Mouse (Mus musculus): ENCODE results near the gene Zbtb21. TPM values are rescaled to one million over a fixed set of nuclear protein-coding genes. Genes with fewer than 3 reads are reported as not detected.
"Not testable (repeated sequence)": the region's sequence is repeated elsewhere in the genome, so short reads cannot be mapped to it uniquely, and the experiment has no call there.

The Zbtb21 gene
- 10 to 100 TPM; 24.7 to 28.7 TPM for total RNA-seq (2021)

DNA sequence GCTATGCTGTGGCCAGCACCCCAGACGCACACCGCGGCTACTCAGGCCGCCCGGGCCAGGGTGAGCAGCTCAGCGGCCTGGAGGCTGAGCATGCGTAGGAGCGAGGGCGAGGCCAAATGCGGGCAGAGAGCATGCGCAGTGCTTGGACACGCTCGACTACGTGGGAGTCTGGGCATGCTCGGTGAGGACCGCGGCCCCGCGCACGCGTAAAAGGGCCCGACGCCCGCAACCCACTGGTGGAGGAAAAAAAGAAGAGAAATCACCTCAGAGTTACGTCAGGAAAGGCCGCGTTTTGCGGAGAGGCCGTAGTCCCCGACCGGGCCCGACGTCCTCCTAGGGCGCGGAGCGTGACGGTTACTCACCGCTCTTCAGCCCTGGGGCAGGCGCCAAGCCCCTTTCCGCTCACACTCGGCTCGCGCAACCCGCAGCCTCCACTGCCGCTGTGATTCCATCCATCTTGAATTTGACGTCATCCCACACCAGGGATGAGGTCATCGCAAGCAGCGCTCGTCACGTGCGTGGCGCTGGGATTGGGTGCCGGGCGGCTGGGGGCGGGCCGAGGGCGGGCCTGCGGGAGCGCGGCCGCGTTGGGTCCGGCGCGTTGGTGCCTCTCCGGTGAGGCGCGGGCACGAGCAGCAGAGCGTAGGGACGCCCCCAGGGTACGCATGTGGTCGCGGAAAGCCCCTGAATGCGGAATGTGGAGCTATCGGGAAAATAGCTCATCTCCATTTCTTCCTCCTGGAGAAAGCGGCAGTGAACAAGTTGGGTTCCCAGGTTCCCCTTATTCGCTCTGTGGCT, at the start of gene Zbtb21, which contains the start of gene C2cd2:
Gene Zbtb21, minus strand, starts transcription at position 472 of the 798 bp plus-strand sequence.
Gene C2cd2, minus strand, starts transcription at position 448 of the 798 bp plus-strand sequence.
- DNase-seq, result peak; percentile 98
- intact Hi-C loops (cut with DNase I), result no loop called here

DNA sequence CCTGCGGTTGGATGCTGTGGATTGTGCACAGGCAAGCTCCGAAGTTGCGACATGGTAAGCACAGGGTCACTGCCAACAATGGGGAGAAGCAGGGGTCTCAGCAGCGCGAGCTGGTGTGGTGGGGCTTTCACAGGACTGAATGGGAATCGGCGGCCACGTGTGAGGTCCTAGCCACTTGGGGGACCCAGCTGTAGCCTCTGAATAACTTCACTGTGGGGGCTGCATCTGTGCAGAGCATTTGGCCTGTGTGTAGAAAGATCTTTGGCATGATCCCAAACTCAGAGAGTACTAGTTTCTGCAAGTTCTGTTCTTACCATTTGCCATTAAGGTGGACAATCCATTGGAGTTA, 34.9 kb upstream of the Zbtb21 start:
- DNase-seq; intact Hi-C loops (cut with DNase I): not testable (repeated sequence)

DNA sequence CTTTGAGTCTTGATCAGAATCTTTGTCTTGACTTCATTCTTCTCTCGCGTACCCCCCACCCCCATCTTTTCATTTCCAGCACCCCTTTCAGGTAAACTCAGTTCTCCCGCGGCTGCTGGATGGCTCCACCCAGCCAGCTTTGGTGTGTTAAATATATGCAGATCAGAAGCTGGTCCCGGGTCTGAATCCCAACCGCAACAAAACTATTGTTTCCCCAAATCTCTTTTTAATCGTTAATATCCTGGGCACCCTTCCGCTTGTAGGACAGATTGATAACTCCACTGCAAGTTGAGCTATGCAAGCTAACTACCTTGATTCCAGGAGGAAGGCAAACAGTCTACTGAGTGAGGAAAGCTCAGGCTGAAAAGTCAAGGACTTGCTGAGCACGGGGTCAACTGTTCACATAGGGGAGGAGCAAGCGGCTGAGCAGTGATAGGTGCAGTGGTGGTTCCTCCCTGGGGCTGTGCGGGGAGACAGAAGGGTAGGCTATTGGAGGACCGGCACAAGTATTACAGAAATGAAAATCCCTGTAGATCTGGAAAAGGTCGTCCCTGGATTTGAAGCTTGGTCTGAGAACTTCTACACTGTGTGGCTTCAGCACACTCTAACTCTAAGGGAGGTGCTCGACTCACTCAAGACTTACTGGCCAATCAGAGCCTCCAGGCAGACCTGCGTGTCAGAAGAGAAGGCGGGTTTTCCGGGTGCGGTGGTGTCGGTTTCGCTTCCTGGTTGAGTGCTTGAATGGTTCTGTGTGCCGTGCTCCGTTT, 34.4 kb upstream of the Zbtb21 start, which contains the start of gene B230307C23Rik:
Gene B230307C23Rik, plus strand, starts transcription at position 700 of the 767 bp plus-strand sequence.
- peak; percentile 77 for DNase-seq
- intact Hi-C loops (cut with DNase I), result no loop called here

DNA sequence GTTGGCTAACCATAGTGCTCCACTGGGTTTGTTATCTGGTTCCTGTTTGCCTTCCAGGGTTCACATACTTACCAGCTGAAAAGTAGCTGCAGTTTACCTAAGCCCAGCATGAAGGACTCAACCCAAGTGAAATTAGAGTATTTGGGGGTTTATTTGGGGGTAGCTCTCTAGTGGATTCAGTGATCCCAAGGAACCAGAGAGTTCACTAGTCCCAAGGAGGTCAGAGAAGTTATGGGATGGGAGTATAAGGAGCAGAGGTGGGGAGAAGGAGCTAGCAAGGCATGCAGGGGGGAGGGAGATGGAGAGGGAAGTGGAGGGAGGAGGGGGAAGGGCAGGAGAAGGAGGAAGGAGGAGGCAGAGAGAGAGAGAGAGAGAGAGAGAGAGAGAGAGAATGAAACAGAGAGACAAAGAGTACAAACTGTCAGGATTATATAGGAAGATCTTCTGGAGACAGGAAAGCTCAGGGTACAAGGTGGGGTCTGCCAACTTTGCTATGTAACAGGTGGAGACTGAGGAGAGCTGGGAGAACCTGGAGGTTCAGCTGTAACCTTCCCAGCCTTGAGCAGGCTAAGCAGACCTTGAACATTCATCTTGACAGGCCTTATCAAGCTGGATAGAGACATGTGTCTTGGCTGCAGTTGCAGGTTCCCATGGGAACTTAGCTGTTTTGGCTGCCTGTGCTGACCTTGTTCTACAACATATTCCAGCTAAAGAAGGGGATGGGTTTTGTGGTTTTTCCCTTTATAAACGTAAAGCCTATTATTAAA, 33.6 kb upstream of the Zbtb21 start:
- no peak for DNase-seq
- intact Hi-C loops (cut with DNase I), result no loop called here

DNA sequence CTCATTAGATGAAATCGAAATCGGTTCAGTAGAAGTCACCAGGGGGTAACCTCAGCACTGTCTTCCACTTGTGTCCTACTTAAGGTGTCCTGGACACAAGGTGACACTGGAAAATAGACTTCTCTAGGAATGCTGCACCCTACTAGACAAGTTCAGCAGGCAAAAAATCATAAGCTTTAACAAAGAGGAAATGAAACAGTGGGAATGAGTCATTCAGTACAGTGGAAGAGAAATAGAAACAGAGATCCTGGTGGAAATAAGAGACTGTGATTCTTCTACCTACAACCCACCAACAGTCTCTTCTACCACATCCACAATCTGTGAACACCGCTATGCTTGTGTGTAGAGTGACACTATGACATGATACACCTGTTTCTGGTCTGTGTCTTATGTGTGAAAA, 30.1 kb upstream of the Zbtb21 start:
- intact Hi-C loops (cut with DNase I); DNase-seq: not testable (repeated sequence)

DNA sequence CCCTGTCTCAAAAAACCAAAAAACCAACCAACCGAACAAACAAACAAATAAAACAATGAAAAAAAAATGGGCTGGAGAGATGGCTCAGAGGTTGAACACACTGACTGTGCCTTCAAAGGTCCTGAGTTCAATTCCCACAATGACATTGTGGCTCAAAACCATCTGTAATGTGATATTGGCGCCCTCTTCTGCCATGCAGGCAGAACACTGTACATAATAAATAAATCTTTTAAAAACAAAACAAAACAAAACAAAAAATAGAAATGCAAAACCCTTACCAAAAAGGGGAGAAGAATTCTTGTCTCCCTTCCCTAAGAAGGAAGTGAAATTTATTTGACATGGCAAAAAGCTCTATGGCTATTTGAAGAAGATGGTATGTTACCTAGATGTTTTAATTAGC, 29.1 kb upstream of the Zbtb21 start:
- no peak for DNase-seq
- intact Hi-C loops (cut with DNase I), result no loop called here

DNA sequence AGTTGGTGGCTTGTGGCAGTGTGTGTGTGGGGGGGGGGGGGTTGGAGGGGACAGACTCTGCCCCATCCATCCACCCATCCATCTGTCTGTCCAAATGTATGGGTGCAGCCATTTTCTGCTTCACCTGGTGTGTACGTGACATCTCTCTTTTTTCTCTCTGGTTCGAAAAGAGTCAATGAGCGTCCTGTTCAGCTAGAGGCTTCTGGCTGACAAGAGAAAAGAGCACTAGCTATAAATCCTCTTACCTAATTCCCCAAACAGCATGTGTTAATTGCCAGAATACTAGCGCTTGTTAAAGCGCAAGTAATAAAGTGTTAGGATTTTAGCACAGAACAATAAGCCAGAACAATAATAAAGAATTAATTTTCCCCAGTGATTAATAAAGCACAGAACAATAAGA, 22.2 kb upstream of the Zbtb21 start:
- no peak for DNase-seq
- intact Hi-C loops (cut with DNase I), result no loop called here

DNA sequence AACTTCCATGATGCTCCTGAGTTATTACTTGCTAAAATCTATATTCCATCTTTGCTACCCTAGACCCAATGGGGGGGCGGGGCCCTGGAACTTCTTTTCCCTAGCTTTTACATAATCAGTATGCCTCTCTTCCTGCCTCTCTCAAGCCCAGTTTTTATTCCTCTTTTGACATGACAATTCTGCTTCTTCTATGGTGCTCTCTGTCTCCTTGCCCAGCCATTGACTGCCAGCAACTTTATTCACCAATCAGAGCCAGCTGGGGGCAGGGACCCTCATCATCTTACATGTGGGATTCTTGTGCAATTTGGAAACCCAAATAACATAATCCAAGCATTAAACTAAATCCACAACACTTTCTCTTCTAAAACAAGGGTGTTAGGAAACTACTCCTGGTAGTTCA, 18.9 kb upstream of the Zbtb21 start:
- DNase-seq, result no peak
- intact Hi-C loops (cut with DNase I), result no loop called here

DNA sequence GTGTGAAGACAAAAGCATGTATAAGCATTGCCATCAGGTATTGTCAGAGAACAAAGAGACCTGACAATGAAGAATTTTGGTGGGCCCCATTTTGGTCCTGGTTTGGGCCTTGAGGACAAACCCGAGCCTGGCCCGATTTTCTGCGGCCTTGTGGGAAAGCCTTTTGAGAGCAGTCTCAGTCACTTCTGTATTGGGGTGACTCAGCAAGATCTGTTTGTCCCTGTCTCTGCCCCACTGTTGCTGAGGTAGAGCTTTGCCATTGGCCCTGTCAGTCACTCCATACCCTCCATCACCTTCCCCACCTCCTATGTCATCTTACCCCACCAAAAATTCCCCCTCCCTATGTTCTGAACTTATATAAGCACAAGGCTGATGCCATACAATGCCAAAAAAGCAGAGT, 15.3 kb upstream of the Zbtb21 start:
- intact Hi-C loops (cut with DNase I), result no loop called here
- no peak for DNase-seq

DNA sequence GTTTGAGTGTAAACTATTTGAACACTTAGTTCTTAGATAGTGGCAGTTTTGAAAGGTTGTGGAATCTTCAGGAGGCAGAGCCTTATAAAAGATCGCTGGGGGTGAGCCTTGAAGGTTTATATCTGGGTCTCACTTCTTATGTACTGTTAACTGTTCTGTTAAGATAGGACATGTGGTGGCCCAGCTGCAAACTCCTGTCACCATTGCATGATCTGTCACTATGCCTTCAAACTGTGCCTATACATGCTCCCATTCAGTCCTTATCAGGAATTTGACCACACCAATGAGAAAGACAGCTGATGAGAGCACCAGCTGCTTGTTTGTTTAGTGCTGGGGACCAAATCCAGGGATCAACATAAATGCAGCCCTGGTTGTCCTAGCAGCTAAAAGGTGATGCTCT, 14.9 kb upstream of the Zbtb21 start:
- intact Hi-C loops (cut with DNase I), result no loop called here
- no peak for DNase-seq

DNA sequence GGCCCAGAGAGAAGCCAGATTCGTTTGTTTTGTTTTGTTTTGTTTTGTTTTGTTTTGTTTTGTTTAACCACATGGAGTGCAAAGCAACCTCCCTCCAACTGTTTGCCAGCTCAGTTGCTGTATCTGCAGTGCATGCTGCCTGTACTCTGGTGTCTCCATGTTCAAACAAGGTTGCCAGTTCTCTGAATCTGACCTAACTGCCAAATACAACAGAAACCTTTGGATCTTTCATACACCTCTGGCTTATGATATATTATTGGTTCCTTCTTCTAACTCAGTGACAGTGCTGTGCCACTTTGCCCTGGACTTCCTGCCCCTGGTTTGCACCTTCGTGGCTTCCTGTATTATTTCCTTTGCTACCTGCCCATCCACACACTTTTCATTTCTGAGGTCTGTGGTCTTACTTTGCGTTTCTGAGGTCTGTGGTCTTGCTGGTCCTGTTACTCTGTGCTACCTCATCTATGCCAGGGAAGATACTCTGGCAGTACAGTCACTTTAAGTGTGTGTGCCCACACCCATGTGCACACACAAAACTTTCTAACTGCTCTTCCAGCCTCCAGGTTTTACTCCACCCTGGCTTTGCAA, 1.6 kb upstream of the Zbtb21 start:
- intact Hi-C loops (cut with DNase I), result no loop called here
- no peak for DNase-seq

DNA sequence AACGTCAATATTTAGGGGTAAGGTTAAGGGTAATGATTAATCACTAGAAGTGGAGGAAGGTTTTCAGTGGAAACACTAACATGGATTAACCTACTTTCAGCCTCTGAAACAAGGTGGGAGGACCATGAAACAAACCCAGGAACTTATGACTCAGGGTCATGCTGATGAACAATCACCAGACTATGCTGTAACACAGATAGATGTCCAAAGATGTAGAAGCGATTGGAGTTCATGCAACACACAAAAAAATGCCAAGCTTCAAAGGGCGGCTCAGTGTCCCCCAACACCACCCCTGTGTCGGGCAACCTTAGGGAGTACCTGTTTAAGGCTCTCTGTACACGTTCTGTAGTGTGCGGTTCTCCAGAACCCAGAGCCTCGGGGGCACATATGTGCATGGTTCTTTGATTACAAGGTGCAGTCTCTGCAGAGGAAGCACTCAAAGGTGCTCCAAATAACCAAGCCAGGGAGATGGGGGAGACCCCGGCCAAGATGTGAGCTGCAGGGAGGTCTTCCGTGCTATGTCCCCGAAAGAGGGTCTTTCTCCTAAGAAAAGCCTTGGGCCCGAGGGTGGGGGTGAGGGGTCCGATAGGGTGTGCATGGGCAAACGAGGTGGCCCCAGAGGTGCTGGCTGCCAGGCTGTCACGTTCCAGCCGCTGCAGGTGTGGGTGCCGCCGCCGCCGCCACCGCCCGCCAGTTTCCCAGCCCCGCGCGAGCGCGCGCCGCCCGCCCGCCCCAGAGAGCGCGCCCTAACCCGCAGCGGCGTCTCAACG, 856 bp downstream of the Zbtb21 start:
- no peak for DNase-seq
- intact Hi-C loops (cut with DNase I), result no loop called here

DNA sequence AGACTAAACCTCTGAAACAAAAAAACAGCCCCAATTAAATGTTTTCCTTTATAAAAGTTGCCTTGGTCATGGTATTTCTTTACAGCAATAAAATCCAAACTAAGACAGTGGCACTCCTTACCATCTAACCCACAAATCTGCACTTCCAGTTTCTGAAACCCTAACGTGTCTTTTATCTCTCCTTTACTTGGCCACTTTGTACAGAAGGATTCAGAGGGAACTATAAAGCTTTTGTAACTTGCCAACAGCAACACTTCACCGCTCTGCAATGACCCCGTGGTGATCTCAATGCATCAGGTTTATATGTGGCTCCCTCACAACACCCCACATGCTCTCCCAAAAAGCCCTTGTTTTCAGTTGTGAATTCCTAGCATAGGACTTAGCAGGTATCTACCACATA, 2.1 kb downstream of the Zbtb21 start:
- DNase-seq, result no peak
- intact Hi-C loops (cut with DNase I), result no loop called here

DNA sequence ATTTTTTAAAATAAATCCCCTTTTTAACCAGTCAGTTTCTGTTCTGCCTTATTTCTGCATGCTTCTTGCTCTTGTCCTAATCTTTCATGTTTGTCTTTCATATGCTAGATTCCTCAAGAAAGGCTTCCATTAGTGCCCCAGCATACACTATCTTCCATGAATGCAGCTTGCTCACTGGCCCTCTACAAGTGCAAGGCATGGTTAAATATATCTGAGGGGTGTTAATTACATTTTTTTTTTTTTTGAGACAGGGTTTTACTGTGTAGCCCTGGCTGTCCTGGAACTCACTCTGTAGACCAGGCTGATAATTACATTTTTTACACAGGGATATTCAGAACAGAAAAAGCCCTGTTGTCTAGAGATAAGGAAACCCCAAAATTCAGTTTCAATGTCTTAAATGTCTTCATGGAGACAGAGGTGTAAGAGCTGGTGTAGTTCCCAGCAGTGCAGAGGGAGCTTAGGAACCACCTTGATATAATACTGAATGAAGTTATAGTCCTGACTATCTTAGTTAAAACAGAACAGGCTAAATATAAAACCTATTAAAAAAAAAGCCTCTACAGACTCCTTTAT, 3.9 kb downstream of the Zbtb21 start:
- intact Hi-C loops (cut with DNase I), result no loop called here
- no peak for DNase-seq

DNA sequence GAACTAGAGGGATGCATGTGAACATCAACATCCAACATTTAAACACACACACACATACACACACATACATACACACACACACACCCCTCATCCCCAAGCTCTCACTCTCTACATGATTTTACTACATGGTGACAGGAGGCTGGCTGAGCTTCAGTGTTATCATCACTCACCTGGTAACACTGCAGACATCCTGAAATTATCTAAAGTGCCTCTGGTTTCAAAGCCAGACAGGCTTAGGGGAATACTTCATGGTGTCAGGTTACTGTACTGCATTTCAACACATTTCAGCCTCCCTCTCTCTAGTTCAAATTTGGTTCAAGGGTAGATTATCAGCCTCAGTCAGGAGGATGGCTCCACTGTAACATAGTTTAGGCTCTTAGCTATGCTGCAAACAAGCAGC, 4.8 kb downstream of the Zbtb21 start:
- DNase-seq, result no peak
- intact Hi-C loops (cut with DNase I), result no loop called here

DNA sequence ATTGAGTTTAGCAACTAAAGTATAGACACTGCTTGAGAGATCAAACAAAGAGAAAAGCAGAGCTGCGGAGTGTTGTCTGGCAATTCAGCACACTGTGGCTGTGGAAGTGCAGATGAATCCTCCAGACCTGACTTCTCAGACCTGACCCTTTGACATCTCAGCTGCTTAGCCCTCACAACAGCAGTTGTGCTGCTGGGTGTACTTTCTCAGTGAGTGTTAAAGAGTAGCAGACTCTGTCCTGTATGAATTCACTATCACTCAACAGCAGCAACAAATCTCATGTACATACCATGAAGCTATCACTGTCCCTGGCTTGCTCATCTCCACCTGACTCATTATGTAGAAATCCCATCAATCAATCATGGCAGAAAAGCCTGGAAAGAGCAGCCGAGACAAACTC, 6.4 kb downstream of the Zbtb21 start:
- intact Hi-C loops (cut with DNase I), result no loop called here
- DNase-seq, result no peak

DNA sequence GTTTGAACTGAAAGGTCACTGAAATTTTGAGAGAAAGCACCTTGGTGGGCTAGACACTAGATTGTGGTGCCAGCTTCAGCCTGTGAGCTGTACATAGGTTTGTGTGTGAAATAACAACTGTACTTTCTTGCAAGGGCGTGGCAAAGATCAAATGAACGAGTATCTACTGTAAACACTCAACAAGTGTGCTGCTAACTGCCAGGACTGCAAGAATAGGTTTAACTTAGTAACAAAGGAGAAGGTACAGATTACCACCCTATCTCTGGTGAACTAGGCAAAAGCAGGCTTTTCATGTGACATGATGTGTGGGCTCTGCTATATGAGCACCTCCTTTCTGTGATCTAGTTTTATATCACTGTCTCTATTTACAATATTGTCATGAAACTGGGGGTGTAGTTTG, 9.1 kb downstream of the Zbtb21 start:
- intact Hi-C loops (cut with DNase I), result no loop called here
- no peak for DNase-seq

DNA sequence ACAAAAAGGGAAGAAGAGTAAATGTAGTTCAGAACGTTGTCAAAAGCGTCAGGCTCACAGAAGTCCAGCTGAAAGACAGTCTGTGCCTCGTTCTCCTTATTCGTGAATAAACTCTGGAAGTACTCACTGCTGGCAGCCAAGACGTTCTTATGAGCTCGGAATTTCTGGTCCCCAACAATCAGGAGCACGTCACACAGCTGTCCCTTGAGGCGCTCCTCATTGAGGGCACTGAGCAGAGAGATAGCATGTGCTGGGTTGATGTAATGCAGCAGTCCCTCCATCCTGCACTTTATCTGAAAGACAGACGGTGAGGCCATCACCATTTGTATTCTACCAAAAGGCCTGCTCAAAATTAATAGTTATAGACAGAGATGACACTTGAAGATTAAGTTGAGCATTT, 9.6 kb downstream of the Zbtb21 start:
- DNase-seq, result no peak
- intact Hi-C loops (cut with DNase I), result no loop called here

DNA sequence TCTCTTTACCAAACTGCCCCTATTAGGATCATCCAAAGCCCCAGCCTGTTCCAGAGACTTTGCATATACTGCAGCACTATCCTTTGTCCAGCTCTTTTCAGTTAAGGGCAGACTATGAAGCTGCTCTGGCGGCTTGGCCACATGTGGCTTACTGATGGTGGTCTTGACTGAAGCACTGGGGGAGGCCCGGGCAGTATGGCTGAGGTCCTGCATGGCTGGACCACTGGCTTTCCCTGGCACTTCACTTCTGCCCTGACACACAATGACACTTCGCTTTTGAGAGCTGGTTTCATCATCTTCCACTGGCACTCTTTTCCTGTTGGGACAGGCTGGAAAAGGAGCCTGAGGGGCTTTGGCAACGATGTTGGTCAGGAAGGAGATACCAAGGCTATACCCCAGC, 10.1 kb downstream of the Zbtb21 start:
- no peak for DNase-seq
- intact Hi-C loops (cut with DNase I), result no loop called here

DNA sequence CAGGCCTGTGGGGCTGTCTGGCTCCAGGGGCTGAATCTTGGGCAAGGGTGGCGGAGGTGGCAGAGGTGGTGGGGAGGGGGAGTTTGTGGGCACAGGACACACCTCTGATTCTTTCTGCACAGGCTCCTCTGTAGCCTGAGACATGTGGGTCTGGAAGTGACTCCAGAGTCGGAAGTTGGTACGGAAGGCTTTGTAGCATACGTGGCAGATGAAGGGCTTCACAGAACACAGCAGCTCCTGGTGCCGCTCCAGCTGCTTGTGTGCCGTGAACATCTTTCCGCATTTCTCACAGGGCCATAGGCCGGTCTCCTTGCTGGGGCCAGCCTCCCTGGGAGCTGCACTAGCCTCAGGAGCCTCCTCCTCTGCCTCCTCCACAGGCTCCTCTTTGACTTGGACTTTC, 12.4 kb downstream of the Zbtb21 start:
- DNase-seq, result no peak
- intact Hi-C loops (cut with DNase I), result no loop called here

All from left cerebral cortex, postnatal 4 days (tissue).